Mouse (Mus musculus) lung, adult 2 months (tissue): ENCODE results near the gene Bdkrb1.

Experiments
- CTCF ChIP-seq: fragments of 200-500 bp; IDR thresholded peaks from 2 replicates; pipeline ENCODE4 v1.5.1; 2011; ENCODE audit warnings: mild to moderate bottlenecking, low read length, control low read depth; ENCODE audit not compliant: insufficient read depth
- POLR2A ChIP-seq: fragments of 200-500 bp; IDR thresholded peaks from 2 replicates; pipeline ENCODE4 v1.6.1; 2011; ENCODE audit warnings: low read depth, mild to moderate bottlenecking, control low read depth, low read length, borderline replicate concordance; ENCODE audit errors: extremely low read depth

DNA sequence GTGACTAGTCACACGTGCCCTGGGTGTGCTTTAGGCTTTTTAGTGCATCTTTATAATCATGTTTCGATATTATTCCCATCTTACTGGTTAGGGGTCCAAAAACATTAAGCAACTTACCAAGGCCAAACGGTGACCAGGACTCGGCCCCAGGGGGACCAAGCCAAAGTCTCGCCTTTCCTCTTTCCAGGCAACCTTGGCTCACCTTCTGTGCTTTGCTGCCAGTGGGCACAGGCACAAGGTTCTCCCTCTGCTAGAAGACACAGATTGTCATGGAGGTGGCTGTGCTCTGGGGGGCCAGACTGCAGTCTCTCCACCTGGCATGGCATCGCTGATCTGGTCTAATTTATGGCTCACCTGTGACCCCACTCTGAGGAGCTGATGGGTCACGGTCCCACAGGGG is 12.1 kb upstream of the Bdkrb1 start:
- TF ChIP-seq CTCF = no peak
- no peak for TF ChIP-seq POLR2A
